Mouse (Mus musculus): ENCODE data around the gene Dexi.

The Dexi gene

DNA sequence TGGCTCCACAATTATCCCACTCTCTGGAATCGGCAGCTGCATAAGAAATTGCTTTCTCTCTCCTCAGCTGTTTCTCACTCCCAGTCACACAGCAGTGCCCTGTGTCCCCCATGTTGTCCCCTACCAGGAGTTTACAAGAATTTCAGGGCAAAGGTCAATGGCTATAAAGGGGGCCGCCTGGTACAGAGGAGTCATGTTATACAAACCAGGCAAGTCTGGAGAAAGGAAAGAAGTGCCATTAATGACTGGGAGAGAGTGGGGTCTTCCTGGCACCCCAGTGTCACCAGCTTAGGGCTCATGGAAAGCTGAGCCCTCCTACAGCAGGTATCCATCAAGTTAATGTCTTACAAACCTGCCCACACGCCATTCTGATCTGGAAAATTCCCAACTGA, 88.3 kb downstream of the Dexi start:
- no peak for DNase-seq (ENCODE audit: extremely low spot score, low spot score)

DNA sequence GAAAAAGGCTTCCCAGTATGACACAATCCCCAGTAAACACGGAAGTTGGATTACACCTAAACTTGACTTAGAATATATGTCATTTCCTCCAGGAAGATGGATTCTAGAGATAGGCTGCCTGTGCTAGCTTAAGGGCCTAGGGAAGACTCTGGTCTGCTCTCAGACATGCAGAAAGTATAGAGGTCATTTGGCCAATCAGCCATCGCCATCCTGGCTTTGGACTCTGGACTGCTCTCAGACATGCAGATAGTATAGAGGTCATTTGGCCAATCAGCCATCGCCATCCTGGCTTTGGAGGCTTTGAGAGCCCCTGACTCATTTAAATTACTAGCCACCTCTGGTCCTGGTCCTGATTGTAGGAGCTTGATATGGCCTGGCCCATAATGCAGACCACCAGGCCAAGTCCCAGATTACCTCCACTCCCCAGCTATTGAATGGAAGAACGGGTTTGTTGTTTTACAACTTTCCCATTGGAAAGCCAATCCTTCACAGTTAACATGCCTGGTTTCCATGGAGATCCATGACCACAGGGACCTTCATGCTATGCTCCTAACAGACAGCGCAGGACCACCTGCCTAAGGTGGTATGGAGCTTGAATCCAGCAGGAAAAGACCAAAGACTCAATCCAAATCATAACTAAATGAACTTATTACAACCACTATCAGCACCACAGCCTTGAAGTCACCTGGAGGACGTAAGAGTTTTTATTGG, 88.8 kb downstream of the Dexi start:
- no peak for DNase-seq (ENCODE audit: extremely low spot score, low spot score)
